Mouse (Mus musculus): ENCODE measurements around the gene Cc2d1a.

- TF ChIP-seq CTCF (IDR thresholded peaks at IDR 0.05; ENCODE audit: low read depth, low read length) (no peak), POLR2A (IDR thresholded peaks at IDR 0.05; ENCODE audit: insufficient read depth, low read length) (no peak)
Measured at GRCm38 (mm10) chr8:84179946-84180345, 32.2 kb upstream of the Cc2d1a start.

Measured in ES-Bruce4 (cell line).